Mouse (Mus musculus): Measurements from ENCODE around the gene Cox16. TPM values are rescaled to one million over a fixed set of nuclear protein-coding genes. Genes with fewer than 3 reads are reported as not detected.

Cox16 gene
- 86.9 and 87.5 TPM in 2 replicates for polyA plus RNA-seq (2012; rRNA removed)

GRCm38 (mm10) chr12:81484727-81485191 is at the start of gene Cox16:
Gene Cox16, minus strand, starts transcription at chr12:81485127.

DNA sequence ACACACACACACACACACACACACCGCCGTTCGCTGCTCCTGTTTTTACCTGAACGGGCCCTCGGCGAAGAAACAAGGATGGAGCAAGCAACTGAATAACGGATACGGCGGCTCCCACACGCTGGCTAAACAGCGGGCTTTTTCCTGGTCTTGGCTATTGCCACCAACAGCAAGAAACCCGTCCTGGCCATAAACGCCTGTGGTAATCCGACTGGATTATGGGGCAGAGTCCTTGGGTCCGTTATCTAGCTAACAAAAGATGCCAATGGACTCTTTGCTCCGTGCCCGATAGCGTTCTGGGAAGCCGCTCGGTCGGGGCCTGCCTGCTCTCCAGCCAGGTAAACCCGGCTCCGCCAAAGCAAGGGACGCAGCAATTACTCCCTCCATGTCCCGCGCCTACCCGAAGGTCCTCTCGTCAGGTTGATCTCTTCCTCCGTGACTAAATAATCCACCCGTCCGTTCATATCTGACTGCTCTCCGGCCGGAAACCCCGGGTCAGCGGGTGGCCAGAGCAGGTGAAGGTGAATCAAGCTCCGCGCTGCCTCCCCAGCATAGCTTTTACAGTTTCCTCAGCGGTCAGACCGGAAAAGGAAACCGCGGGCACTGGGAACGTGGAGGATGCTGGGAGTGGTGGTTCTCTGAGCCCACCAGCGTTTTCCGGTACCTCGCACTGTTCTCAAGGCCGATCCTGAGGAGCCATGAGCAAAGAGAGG is 47.5 kb upstream of the Cox16 start, which contains the start of the genes Gm20498 and Synj2bp:
Gene Gm20498, minus strand, starts transcription at position 590 of the 713 bp plus-strand sequence.
Gene Synj2bp, minus strand, starts transcription at position 596 of the 713 bp plus-strand sequence.

GRCm38 (mm10) chr12:81421846-81422245 is 63.1 kb downstream of the Cox16 start, which contains the start of gene Adam4:
Gene Adam4, minus strand, starts transcription at chr12:81421946.

DNA sequence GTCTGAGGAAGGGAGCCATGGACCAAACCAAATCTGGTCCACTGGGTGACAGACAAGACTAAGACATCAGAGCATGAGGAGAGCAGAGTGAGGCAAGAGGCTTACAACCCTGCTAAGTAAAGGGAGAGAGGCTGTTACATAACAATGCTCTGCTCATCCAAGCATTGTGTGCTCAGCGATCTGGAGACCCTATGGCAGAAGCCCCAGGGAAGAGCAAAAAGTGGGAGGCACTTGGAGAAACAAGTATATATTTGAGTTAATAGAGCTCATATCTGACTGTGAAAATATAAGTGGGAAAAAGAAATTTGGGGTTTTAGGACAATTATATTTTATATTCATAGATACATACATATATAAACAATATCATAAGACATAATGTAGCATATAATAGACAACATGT is 105.6 kb downstream of the Cox16 start, which contains the start of gene Gm4787:
Gene Gm4787, minus strand, starts transcription at position 101 of the 400 bp plus-strand sequence.

DNA sequence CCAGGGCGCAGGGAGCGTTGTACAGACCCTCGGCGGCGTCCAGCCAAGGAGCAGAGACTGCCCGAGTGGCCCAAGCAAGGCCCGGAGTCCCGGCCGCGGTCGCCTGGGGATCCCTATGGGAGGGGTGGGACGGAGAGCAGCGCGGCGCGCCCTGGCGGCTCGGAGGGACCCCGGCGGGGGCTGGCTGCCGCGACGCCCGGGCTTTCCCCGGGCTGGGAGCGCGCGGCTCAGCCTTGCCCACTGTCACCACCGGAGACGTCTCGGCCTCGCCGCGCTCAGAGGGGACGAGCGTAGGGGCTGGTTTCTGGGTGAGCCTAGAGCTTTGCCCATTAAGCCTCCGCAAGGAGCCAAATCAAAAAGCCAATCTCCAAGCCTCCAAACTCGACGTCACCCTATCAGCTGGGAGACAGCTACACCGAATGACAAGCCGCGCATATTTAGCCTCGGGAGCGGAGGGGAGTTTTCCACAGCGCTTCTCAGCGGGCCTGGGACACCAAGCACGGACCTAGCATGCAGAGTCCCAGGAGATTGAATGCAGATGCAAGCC is 152.0 kb downstream of the Cox16 start, which contains the start of gene Slc8a3:
Gene Slc8a3, minus strand, starts transcription at position 306 of the 547 bp plus-strand sequence.

Other genes with a start within 250 kb of the Cox16 start
- 6.9 and 7.5 TPM in 2 replicates for gene Slc8a3, start 151.9 kb downstream of the Cox16 start, polyA plus RNA-seq (2012; rRNA removed)
- 1.3 TPM in 2 replicates for gene Gm4787, start 105.7 kb downstream of the Cox16 start, polyA plus RNA-seq (2012; rRNA removed)
- 1.3 TPM in 2 replicates for gene Adam4, start 63.2 kb downstream of the Cox16 start, polyA plus RNA-seq (2012; rRNA removed)
- 20.2 and 22.1 TPM in 2 replicates for gene Gm20498, start 47.8 kb upstream of the Cox16 start, polyA plus RNA-seq (2012; rRNA removed)
- gene Synj2bp, start 47.8 kb upstream of the Cox16 start, polyA plus RNA-seq (2012; rRNA removed), result 20.0 and 22.2 TPM in 2 replicates
- 0.27 and 0.34 TPM in 2 replicates for gene Adam21, start 83.3 kb upstream of the Cox16 start, polyA plus RNA-seq (2012; rRNA removed)
- 47.1 and 52.0 TPM in 2 replicates for gene Med6, start 109.9 kb upstream of the Cox16 start, polyA plus RNA-seq (2012; rRNA removed)
- gene Ttc9, start 146.1 kb upstream of the Cox16 start, polyA plus RNA-seq (2012; rRNA removed), result 15.0 and 16.7 TPM in 2 replicates